ENCODE assay signal across 9 mouse cellular contexts in the genomic region with DNA sequence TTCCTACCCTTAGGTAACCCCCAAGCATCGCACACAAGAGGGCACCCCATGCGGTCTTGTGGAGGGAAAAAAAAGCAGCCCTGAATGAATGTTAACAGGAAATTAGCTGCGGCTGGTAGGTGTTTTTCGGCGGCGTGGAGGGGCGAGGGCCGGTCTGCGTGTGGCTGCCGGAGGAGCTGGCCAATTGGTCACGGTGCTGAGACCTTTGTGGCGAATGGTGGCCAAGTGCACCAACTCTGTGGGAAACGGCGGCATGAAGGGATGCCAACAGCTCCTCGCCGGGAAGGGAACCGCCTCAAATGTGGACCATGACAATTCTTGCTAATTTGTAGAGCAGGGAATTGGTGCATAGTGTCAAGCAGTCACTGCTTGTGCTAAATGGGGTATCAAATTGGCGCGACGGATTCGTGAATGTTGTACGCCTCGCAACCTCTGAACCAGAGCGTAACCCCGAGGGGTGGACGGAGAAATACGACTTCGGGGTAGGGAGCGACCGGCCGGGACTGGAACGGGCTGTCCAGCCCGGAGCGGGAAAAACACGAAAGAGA. TPM values are rescaled to one million over a fixed set of nuclear protein-coding genes. Genes with fewer than 3 reads are reported as not detected.
A peak's percentile ranks its signal among the peaks of the same experiment; 100 is the strongest.
DNase-seq lines count a peak whose midpoint lies in the region; ATAC-seq lines count a peak whose summit lies in the region.
"Had no signal": no experiment of that assay in that cellular context is flagged by ENCODE, and none has a peak within 500 bp of the region (broad histone marks: within the 10 kb centered on the region; RNA-seq: fewer than 3 reads in every experiment).

No protein-coding gene starts in this region.

- no peaks in the 10 kb centered on the region for H3K36me3 ChIP-seq in heart, embryonic 10.5 days
- no peaks in the 10 kb centered on the region for H3K36me3 ChIP-seq in embryonic facial prominence, embryonic 15.5 days
- no peaks in the 10 kb centered on the region for H3K36me3 ChIP-seq in limb, embryonic 15.5 days
- H3K36me3 ChIP-seq: hindbrain, embryonic 15.5 days had no signal

- no peak overlapping the region for H3K4me2 ChIP-seq in embryonic facial prominence, embryonic 15.5 days (replicated peaks)
- H3K4me2 ChIP-seq in limb, embryonic 15.5 days = no peak overlapping the region

- WGBS in heart, embryonic 10.5 days = 1% methylated on average over 35 of the region's 35 CpGs
- WGBS in embryonic facial prominence, embryonic 15.5 days = under 1% methylated on average over 35 of the region's 35 CpGs
- WGBS in limb, embryonic 15.5 days = 1% methylated on average over 35 of the region's 35 CpGs

- no peak overlapping the region for H3K27ac ChIP-seq in heart, embryonic 10.5 days
- no peak overlapping the region for H3K27ac ChIP-seq in embryonic facial prominence, embryonic 15.5 days (replicated peaks)
- no peak overlapping the region for H3K27ac ChIP-seq in limb, embryonic 15.5 days
- H3K27ac ChIP-seq: hindbrain, embryonic 15.5 days had no signal

- no peak for DNase-seq in heart, embryonic 10.5 days (ENCODE audit: low spot score)
- no peak for DNase-seq in heart, adult 11 months
- peak; percentile 10 for DNase-seq in A20 (ENCODE audit: low read depth, low spot score)
- DNase-seq in left cerebral cortex, adult 18-20 months (ENCODE audit: low spot score in 2 of 2) = no peak
- DNase-seq in left cerebral cortex, adult 11 months (ENCODE audit: low spot score) = no peak
- no peak for DNase-seq in ovary, postnatal 36 days (ENCODE audit: low spot score)

- peaks cover 23% of the 10 kb centered on the region for H3K4me1 ChIP-seq in heart, embryonic 10.5 days
- peaks cover 44% of the 10 kb centered on the region for H3K4me1 ChIP-seq in embryonic facial prominence, embryonic 15.5 days
- H3K4me1 ChIP-seq in limb, embryonic 15.5 days = peaks cover 49% of the 10 kb centered on the region

- no peaks in the 10 kb centered on the region for H3K9me3 ChIP-seq in heart, embryonic 10.5 days
- no peaks in the 10 kb centered on the region for H3K9me3 ChIP-seq in embryonic facial prominence, embryonic 15.5 days (replicated peaks)
- H3K9me3 ChIP-seq in limb, embryonic 15.5 days = no peaks in the 10 kb centered on the region
- H3K9me3 ChIP-seq: hindbrain, embryonic 15.5 days had no signal

- no peak overlapping the region for H3K9ac ChIP-seq in embryonic facial prominence, embryonic 15.5 days
- no peak overlapping the region for H3K9ac ChIP-seq in limb, embryonic 15.5 days
- H3K9ac ChIP-seq: hindbrain, embryonic 15.5 days had no signal

- peaks cover 98% of the 10 kb centered on the region for H3K27me3 ChIP-seq in heart, embryonic 10.5 days (ENCODE audit: insufficient read depth, poor library complexity, severe bottlenecking)
- H3K27me3 ChIP-seq in embryonic facial prominence, embryonic 15.5 days = peaks cover 94% of the 10 kb centered on the region
- peaks cover 91% of the 10 kb centered on the region for H3K27me3 ChIP-seq in limb, embryonic 15.5 days

- peak; percentile 53; the same call in 1 of the 2 replicates for ATAC-seq in embryonic facial prominence, embryonic 15.5 days (ENCODE audit: insufficient number of reproducible peaks, low FRiP score, low TSS enrichment, low read depth)
- no peak for ATAC-seq in limb, embryonic 15.5 days (ENCODE audit: insufficient number of reproducible peaks, low FRiP score, low TSS enrichment, low read depth)

- 0 out of 2 replicates have a peak overlapping the region, but pooled peaks have one; percentile 12 for H3K4me3 ChIP-seq in heart, embryonic 10.5 days
- 0 out of 2 replicates have a peak overlapping the region, but pooled peaks have one; percentile 8 for H3K4me3 ChIP-seq in embryonic facial prominence, embryonic 15.5 days (replicated peaks)
- H3K4me3 ChIP-seq in limb, embryonic 15.5 days = 0 out of 2 replicates have a peak overlapping the region, but pooled peaks have one; percentile 8

RNA-seq across cellular contexts. Expression of gene Dbx1, which starts 1.5 kb away (rescaled TPM):
- 0.06 TPM in 1 of 2 replicates, not detected in the other for polyA plus RNA-seq in heart, embryonic 10.5 days (2016; fragmentation: Nextera tagmentation; extraction: Ambion mirVana)
- polyA plus RNA-seq in embryonic facial prominence, embryonic 15.5 days (2015; fragmentation: Nextera tagmentation; extraction: Ambion mirVana) = 1.7 and 3.7 TPM in 2 replicates
- polyA plus RNA-seq in limb, embryonic 15.5 days (2015; fragmentation: Nextera tagmentation; extraction: Ambion mirVana) = 2.0 and 3.5 TPM in 2 replicates
- not detected for total RNA-seq in left cerebral cortex, adult 18-20 months (2021)
